Mouse (Mus musculus) liver, embryonic 16.5 days (tissue): ENCODE data around the gene Rasd2. TPM values are rescaled to one million over a fixed set of nuclear protein-coding genes. Genes with fewer than 3 reads are reported as not detected.
A peak's percentile ranks its signal among the peaks of the same experiment; 100 is the strongest.

Experiments used
- ATAC-seq: fragments of 200-750 bp; cut with Nextera tagmentation; 2 replicates; pipeline ENCODE4 v1.8.0; 2017; ENCODE audit warnings: low read depth, mild to moderate bottlenecking, moderate number of reproducible peaks, moderate library complexity
- H3K27ac ChIP-seq: fragments of 300-500 bp; sonication (generic); 2 replicates; pipeline ENCODE4 v1.5.1; 2014; ENCODE audit warnings: mild to moderate bottlenecking, low read length
- H3K27me3 ChIP-seq: fragments of 300-500 bp; sonication (generic); 2 replicates; pipeline ENCODE4 v1.6.1; 2014; ENCODE audit warnings: low read depth, low read length, mixed read lengths; ENCODE audit not compliant: control insufficient read depth, insufficient read depth
- H3K36me3 ChIP-seq: fragments of 300-500 bp; sonication (generic); 2 replicates; pipeline ENCODE4 v1.6.1; 2014; ENCODE audit warnings: mild to moderate bottlenecking; ENCODE audit not compliant: control insufficient read depth, insufficient read depth
- H3K4me1 ChIP-seq: fragments of 300-500 bp; sonication (generic); 2 replicates; pipeline ENCODE4 v1.6.1; 2014; ENCODE audit warnings: low read depth, low read length, mixed read lengths; ENCODE audit not compliant: control insufficient read depth
- H3K4me2 ChIP-seq: fragments of 300-500 bp; sonication (generic); 2 replicates; pipeline ENCODE4 v1.6.1; 2014; ENCODE audit warnings: low read depth, low read length, mixed read lengths
- H3K4me3 ChIP-seq: fragments of 300-500 bp; sonication (generic); 2 replicates; pipeline ENCODE4 v1.5.1; 2014; ENCODE audit warnings: low read depth, mild to moderate bottlenecking, low read length
- H3K9ac ChIP-seq: fragments of 300-500 bp; sonication (generic); 2 replicates; pipeline ENCODE4 v1.6.1; 2014; ENCODE audit warnings: low read depth, low read length
- H3K9me3 ChIP-seq: fragments of 300-500 bp; sonication (generic); replicated peaks from 2 replicates; pipeline ENCODE4 v1.6.1; 2016; ENCODE audit warnings: low read length; ENCODE audit not compliant: control insufficient read depth
- WGBS: fragments of 180-500 bp; shearing (Covaris S2); extraction: QIAGEN DNeasy Blood & Tissue Kit; methylation state at CpG from one replicate; pipeline ENCODE4 v1.1.7; 2014; ENCODE audit not compliant: insufficient replicate concordance; 5-methylcytosine and 5-hydroxymethylcytosine counted together
- polyA plus RNA-seq: library from polyadenylated mRNA; unstranded; fragments of >200 nt; fragmentation: Nextera tagmentation; extraction: Ambion mirVana; gene quantifications from 2 replicates; pipeline ENCODE4 v1.2.1, GENCODE M21; 2015

The Rasd2 gene
- polyA plus RNA-seq, 1 experiment from 2014 or later = 0.11 TPM

DNA sequence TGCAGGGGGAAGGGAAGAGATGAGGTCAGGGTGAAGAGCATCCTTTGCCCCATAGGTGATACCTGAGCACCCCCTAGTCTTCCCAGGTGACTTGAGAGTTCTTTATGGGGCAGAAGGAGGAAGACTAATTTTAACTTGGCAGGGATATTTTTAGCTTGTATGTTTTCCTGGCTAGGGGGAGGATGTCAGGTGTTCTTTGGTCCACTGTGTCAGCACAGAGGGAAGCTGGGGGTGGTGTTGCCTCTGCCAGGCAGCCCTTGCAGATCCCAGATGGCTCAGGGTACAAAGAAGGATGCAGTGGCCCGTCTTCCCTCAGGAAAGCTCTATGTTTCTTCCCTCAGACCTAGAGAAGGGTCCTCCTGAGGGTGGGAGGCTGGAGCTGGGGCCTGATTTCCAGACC, 13.8 kb upstream of the Rasd2 start:
- Histone ChIP-seq H3K27me3 (no peaks in the 10 kb centered on the region), H3K4me2 (no peak overlapping the region), H3K27ac (no peak overlapping the region), H3K9me3 (no peaks in the 10 kb centered on the region), H3K4me1 (no peaks in the 10 kb centered on the region), H3K36me3 (no peaks in the 10 kb centered on the region), H3K4me3 (no peak overlapping the region), H3K9ac (no peak overlapping the region)
- 18% methylated on average over 1 of the region's 1 CpGs for WGBS
- ATAC-seq = no peak

DNA sequence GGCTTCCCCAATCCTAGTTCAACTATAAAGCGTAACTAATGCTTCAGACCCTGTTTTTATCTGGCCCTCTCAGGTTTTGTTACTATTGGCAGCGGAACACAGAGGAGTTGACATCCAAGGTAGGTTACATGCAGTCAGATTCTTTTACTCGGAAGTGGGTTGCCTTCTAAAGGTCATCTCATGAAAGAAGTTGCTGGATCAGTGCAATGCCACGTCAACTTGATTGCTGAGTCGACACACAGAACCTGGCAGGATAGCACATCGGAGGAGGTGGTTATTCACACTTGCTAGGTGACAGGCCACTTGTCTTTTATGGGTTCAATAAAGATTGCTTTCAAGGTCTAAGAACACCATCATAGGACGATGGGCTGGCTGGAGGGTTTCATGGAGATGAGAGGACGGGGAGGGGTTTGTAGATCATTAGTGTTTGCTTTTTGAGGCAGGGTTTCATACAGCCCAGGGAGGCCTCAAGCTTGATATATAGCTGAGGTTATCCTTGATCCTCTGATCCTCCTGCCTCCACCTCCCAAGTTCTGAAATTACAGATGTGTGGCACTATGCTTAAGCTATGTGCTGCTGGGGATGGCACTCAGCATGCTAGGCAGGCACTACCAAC, 11.6 kb upstream of the Rasd2 start:
- no peak for ATAC-seq
- Histone ChIP-seq H3K4me1 (no peaks in the 10 kb centered on the region), H3K27ac (no peak overlapping the region), H3K9ac (no peak overlapping the region), H3K4me2 (no peak overlapping the region), H3K27me3 (no peaks in the 10 kb centered on the region), H3K9me3 (no peaks in the 10 kb centered on the region), H3K36me3 (no peaks in the 10 kb centered on the region), H3K4me3 (no peak overlapping the region)
- 57% methylated on average over 8 of the region's 8 CpGs for WGBS

DNA sequence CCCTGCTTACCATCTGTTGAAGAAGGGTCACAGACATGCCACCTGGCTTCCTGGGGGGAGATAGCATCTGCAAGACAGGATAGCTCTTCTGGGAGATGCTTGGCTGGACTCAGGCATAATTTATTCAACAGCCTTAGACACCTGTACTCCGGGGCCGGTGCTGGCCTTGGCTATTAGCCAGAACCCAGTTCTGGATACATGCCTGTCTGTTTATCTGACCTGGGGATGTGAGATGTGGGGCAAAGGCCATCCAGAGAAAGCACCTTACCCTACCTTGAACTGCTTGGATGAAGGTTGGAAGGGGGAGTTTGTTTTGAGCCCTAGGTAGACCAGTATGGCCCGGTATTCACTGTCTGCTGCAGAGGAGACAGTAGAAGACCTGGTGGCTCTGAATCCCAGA, 10.8 kb upstream of the Rasd2 start:
- peak; percentile 48 for ATAC-seq
- Histone ChIP-seq H3K4me2 (no peak overlapping the region), H3K27ac (no peak overlapping the region), H3K4me1 (no peaks in the 10 kb centered on the region), H3K36me3 (no peaks in the 10 kb centered on the region), H3K27me3 (no peaks in the 10 kb centered on the region), H3K4me3 (no peak overlapping the region), H3K9me3 (no peaks in the 10 kb centered on the region), H3K9ac (no peak overlapping the region)
- 65% methylated on average over 3 of the region's 3 CpGs for WGBS

DNA sequence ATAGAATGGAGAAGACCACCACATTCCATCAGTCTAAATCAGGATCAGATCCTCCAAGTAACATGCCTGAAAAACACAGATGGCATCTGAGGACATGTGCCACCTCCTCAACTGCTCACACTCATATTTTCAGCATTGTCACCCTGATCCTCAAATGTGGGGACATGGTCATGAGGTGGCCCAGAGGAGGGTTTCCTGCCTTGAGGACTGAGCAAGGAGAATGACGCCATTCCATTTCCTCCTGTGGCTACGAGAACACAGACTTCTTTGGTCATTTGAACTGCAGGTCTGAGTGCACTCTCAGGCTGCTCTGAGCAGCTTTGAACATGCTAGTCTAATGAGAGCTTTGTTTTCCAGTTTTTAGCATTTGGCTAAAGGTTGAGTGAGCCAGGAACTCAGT, 10.3 kb upstream of the Rasd2 start:
- H3K9ac ChIP-seq = no peak overlapping the region
- no peaks in the 10 kb centered on the region for H3K4me1 ChIP-seq
- H3K36me3 ChIP-seq = no peaks in the 10 kb centered on the region
- H3K4me3 ChIP-seq = no peak overlapping the region
- H3K27me3 ChIP-seq = no peaks in the 10 kb centered on the region
- ATAC-seq = no peak
- H3K27ac ChIP-seq = no peak overlapping the region
- H3K9me3 ChIP-seq = no peaks in the 10 kb centered on the region
- WGBS = 14% methylated on average over 2 of the region's 2 CpGs
- no peak overlapping the region for H3K4me2 ChIP-seq

DNA sequence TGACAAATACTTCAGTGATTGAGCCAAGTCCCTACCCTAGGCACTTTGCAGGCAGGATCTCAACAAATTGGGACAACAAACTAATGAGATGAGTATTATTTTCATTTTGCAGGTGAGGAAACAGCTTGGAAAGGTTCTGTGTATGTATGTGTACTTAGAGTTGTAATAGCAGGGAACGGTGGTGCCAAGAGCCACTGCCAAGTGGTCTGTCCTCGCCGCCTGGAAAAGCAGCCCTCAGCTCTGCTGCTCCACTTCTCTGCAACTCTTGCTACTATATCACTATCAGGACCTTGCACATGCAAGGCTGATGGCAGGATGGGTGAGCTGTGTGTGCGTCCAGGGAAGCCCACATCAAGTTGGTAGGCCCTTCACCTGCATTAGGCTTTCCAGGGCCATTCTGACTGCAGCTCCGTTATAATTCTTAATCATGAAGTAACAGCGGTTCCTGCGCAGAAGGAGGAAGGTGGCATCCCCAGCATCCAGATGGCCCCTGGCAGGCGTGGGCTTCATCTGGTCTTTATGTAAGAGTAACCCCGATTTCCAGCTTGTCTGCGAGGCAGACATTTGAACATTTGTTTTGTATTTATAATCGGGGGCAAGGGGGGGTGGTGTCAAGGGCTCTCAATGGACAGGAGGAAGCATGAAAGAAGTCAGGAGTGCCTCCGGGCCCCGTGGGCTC, 9.4 kb upstream of the Rasd2 start:
- no peaks in the 10 kb centered on the region for H3K4me1 ChIP-seq
- no peak overlapping the region for H3K9ac ChIP-seq
- H3K4me3 ChIP-seq = no peak overlapping the region
- ATAC-seq = no peak
- WGBS = 58% methylated on average over 13 of the region's 13 CpGs
- H3K9me3 ChIP-seq = no peaks in the 10 kb centered on the region
- no peak overlapping the region for H3K27ac ChIP-seq
- no peak overlapping the region for H3K4me2 ChIP-seq
- H3K36me3 ChIP-seq = no peaks in the 10 kb centered on the region
- no peaks in the 10 kb centered on the region for H3K27me3 ChIP-seq

DNA sequence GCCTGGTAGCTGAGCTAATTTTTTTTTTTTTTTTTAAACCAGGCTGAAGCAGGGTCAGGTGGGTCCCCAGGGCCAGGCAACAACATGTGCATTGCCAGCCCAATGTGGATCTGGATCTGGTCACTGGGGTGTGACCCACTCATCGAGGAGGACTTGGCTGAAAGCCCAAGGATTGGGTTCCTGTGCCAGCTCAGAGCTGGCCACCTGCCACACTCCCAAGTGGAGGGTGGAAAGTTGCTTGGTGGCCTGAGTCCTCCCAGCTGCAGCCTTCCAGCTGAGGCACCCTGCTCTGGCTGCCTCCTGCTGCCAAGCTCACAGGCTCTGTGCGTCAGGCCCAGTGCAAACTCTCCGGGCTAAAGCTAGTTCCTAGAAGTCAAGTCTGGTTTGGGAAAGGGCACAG, 2.3 kb upstream of the Rasd2 start:
- 53% methylated on average over 3 of the region's 3 CpGs for WGBS
- no peak overlapping the region for H3K4me2 ChIP-seq
- no peak overlapping the region for H3K4me3 ChIP-seq
- no peak overlapping the region for H3K9ac ChIP-seq
- no peak overlapping the region for H3K27ac ChIP-seq
- no peaks in the 10 kb centered on the region for H3K36me3 ChIP-seq
- peaks cover 53% of the 10 kb centered on the region for H3K27me3 ChIP-seq
- peaks cover 7% of the 10 kb centered on the region for H3K4me1 ChIP-seq
- no peak for ATAC-seq
- H3K9me3 ChIP-seq = no peaks in the 10 kb centered on the region

DNA sequence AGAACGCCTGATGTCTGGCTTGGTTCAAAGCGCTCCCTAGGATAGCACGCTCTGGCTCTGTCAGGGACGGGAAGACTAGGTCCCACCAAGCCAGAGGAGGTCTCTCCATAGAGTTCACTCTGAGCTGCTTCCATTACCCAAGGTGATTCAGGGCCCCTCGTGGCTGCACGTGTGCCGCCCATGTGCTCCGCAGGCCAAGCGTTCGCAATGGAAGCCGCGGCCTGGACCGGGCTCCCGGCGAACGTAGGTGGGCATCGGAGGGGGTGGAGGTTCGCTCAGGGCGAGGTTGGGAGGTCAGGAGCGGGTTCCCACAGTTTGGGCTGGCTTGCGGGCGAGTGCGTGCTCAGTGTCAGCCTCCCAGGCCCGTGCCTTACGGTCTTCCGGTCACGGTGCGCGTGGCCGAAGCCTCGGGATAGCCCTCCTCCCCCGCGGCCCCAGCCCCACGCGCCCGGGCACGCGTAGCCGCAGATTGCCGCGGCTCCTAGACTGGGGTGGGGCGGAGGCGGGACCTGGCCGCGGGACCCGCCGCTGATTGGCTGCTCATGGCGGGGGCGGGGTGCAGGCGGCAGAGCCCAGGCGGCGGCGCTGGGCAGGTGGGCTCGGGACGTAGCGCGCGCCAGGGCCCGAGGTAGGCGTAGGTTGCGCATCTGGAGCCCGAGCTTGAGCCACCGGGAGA, 975 bp upstream of the Rasd2 start:
- WGBS = 2% methylated on average over 63 of the region's 63 CpGs
- peaks cover 58% of the 10 kb centered on the region for H3K27me3 ChIP-seq

DNA sequence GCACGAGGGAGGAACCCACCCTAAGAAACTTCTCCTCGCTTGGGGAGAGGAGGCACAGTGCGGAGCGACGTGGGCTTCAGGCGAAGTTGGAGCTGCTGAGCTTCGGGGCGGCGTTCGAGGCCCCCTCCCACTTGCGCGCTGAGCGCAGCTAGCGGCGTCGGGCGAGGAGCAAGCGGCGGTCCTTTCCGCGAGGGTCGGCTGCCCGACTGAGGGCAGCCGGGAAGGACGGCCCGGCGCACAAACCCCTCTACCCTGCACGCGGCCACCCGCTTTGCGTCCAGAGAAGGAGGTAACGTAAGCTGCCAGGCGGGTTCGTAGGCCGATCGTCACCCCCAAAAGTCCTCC, 465 bp upstream of the Rasd2 start:
- ATAC-seq = no peak
- H3K9ac ChIP-seq = no peak overlapping the region
- H3K27me3 ChIP-seq = peaks cover 58% of the 10 kb centered on the region

More for the DNA sequence above, 975 bp upstream of the Rasd2 start:
- Histone ChIP-seq H3K4me3 (peak overlapping the region; percentile 54), H3K9me3 (no peaks in the 10 kb centered on the region), H3K27ac (no peak overlapping the region), H3K4me2 (peak overlapping the region; percentile 69), H3K4me1 (peaks cover 7% of the 10 kb centered on the region), H3K36me3 (no peaks in the 10 kb centered on the region), H3K9ac (no peak overlapping the region)
- peak; percentile 86 for ATAC-seq

DNA sequence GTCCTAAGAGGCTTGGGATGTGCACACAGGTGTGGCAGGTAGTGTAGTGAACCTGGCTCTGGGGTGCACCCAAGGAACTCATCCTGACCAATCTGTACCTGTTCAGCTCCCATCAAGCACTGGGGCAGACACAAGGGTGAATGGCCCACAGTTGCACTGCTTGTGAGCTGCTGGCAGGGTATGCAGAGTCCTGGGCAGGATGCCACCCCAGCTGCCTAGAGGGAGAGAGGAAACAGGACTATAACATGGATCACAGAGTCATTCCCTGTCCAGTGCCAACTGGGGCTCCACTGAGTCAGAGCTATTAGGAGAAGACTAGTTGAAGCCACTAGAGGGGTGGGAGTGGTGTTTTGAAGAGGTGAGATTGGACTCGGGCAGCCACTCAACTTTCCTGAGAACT, 1.3 kb downstream of the Rasd2 start:
- Histone ChIP-seq H3K9me3 (no peaks in the 10 kb centered on the region), H3K4me1 (peaks cover 7% of the 10 kb centered on the region), H3K27ac (no peak overlapping the region), H3K27me3 (peaks cover 56% of the 10 kb centered on the region), H3K9ac (no peak overlapping the region), H3K4me3 (no peak overlapping the region), H3K36me3 (no peaks in the 10 kb centered on the region), H3K4me2 (no peak overlapping the region)
- ATAC-seq = no peak
- 31% methylated on average over 1 of the region's 1 CpGs for WGBS

More for the DNA sequence above, 465 bp upstream of the Rasd2 start:
- Histone ChIP-seq H3K4me1 (peaks cover 7% of the 10 kb centered on the region), H3K9me3 (no peaks in the 10 kb centered on the region), H3K36me3 (no peaks in the 10 kb centered on the region), H3K27ac (no peak overlapping the region), H3K4me3 (peak overlapping the region; percentile 54), H3K4me2 (peak overlapping the region; percentile 69)
- under 1% methylated on average over 36 of the region's 36 CpGs for WGBS
